Mouse (Mus musculus) cortical plate, adult 2 months (tissue): Measurements from ENCODE around the gene Smtnl1. TPM values are rescaled to one million over a fixed set of nuclear protein-coding genes. Genes with fewer than 3 reads are reported as not detected.

ENCODE experiments used
- H3K27ac ChIP-seq: fragments of 200-500 bp; 2 replicates; pipeline ENCODE4 v1.5.1; 2012; ENCODE audit warnings: low read length, control low read depth, inconsistent platforms; ENCODE audit not compliant: insufficient read depth
- H3K4me1 ChIP-seq: fragments of 200-500 bp; 2 replicates; pipeline ENCODE4 v1.6.1; 2011; ENCODE audit warnings: low read length; ENCODE audit not compliant: control insufficient read depth, insufficient read depth
- H3K4me3 ChIP-seq: fragments of 200-500 bp; 2 replicates; pipeline ENCODE4 v1.5.1; 2011; ENCODE audit warnings: mild to moderate bottlenecking, low read length, control low read depth; ENCODE audit not compliant: insufficient read depth
- CTCF ChIP-seq: fragments of 200-500 bp; IDR thresholded peaks from 2 replicates; pipeline ENCODE4 v1.5.1; 2011; ENCODE audit warnings: mild to moderate bottlenecking, control low read depth, low read length; ENCODE audit not compliant: insufficient read depth; ENCODE audit errors: extremely low read depth
- POLR2A ChIP-seq: fragments of 200-500 bp; IDR thresholded peaks from 2 replicates; pipeline ENCODE4 v1.6.1; 2011; ENCODE audit warnings: mild to moderate bottlenecking, low read length, control low read depth; ENCODE audit not compliant: insufficient read depth; ENCODE audit errors: extremely low read depth
- polyA plus RNA-seq: library from polyadenylated mRNA; depleted of rRNA; stranded (reverse); fragments of >200 nt; gene quantifications from 2 replicates; pipeline ENCODE4 v1.2.3, GENCODE M21; 2012

The Smtnl1 gene
- polyA plus RNA-seq, 1 experiment, result not detected

- H3K4me1 ChIP-seq, result no peaks in the 10 kb centered on the region
- peak overlapping the region; percentile 16; the same call in 1 of the 2 replicates for H3K4me3 ChIP-seq
- H3K27ac ChIP-seq, result no peak overlapping the region
- TF ChIP-seq POLR2A (no peak), CTCF (no peak)
Measured at GRCm38 (mm10) chr2:84838993-84839980, 16.8 kb upstream of the Smtnl1 start.

GRCm38 (mm10) chr2:84838593-84838949, 16.1 kb upstream of the Smtnl1 start, which contains the start of gene Slc43a1:
Slc43a1 (plus strand) TSS chr2:84838850.
- Histone ChIP-seq H3K4me1 (no peaks in the 10 kb centered on the region), H3K4me3 (peak within 1 kb of the TSS; percentile 16; the same call in 1 of the 2 replicates), H3K27ac (no peak within 1 kb of the TSS)
- TF ChIP-seq POLR2A (no peak), CTCF (no peak)

GRCm38 (mm10) chr2:84837817-84838592, 15.6 kb upstream of the Smtnl1 start:
- H3K27ac ChIP-seq, result no peak overlapping the region
- H3K4me1 ChIP-seq, result no peaks in the 10 kb centered on the region
- H3K4me3 ChIP-seq, result no peak overlapping the region
- no peak for TF ChIP-seq POLR2A
- no peak for TF ChIP-seq CTCF

GRCm38 (mm10) chr2:84837107-84837506, 14.7 kb upstream of the Smtnl1 start:
- no peak for TF ChIP-seq CTCF
- TF ChIP-seq POLR2A, result no peak
- Histone ChIP-seq H3K4me1 (peaks cover 1% of the 10 kb centered on the region; the same call in 1 of the 2 replicates), H3K4me3 (no peak overlapping the region), H3K27ac (no peak overlapping the region)

- Histone ChIP-seq H3K4me1 (peaks cover 2% of the 10 kb centered on the region; the same call in 1 of the 2 replicates), H3K27ac (no peak overlapping the region), H3K4me3 (no peak overlapping the region)
- TF ChIP-seq POLR2A (no peak), CTCF (peak; percentile 94)
Measured at GRCm38 (mm10) chr2:84831666-84832391, 9.4 kb upstream of the Smtnl1 start.

- no peak overlapping the region for H3K27ac ChIP-seq
- TF ChIP-seq CTCF, result no peak
- TF ChIP-seq POLR2A, result no peak
Measured at GRCm38 (mm10) chr2:84827283-84827920, 5.0 kb upstream of the Smtnl1 start.

GRCm38 (mm10) chr2:84826488-84827282, 4.2 kb upstream of the Smtnl1 start, which contains the start of gene Timm10:
Timm10 (plus strand) TSS chr2:84826997.
- Histone ChIP-seq H3K27ac (no peak within 1 kb of the TSS), H3K4me1 (peaks cover 2% of the 10 kb centered on the region; the same call in 1 of the 2 replicates), H3K4me3 (peak within 1 kb of the TSS; percentile 70)
- TF ChIP-seq CTCF, result no peak
- TF ChIP-seq POLR2A, result peak; percentile 83; the same call in 1 of the 2 replicates

More at GRCm38 (mm10) chr2:84827283-84827920, 5.0 kb upstream of the Smtnl1 start:
- H3K4me1 ChIP-seq, result peaks cover 3% of the 10 kb centered on the region; the same call in 1 of the 2 replicates
- H3K4me3 ChIP-seq, result peak overlapping the region; percentile 70

GRCm38 (mm10) chr2:84823237-84823636, 785 bp upstream of the Smtnl1 start:
- H3K4me3 ChIP-seq, result no peak overlapping the region
- no peak overlapping the region for H3K27ac ChIP-seq
- H3K4me1 ChIP-seq, result peaks cover 4% of the 10 kb centered on the region
- no peak for TF ChIP-seq CTCF
- no peak for TF ChIP-seq POLR2A
